Mouse (Mus musculus) cerebellum, postnatal 10 days (tissue): Measurements from ENCODE around the gene Cyp2s1.

Experiments used
- DNase-seq, 2 experiments: peaks; one replicate each; pipeline ENCODE4 v3.0.0; 2021; ENCODE audit warnings: mixed read lengths in 2 of 2

Gene Cyp2s1

DNA sequence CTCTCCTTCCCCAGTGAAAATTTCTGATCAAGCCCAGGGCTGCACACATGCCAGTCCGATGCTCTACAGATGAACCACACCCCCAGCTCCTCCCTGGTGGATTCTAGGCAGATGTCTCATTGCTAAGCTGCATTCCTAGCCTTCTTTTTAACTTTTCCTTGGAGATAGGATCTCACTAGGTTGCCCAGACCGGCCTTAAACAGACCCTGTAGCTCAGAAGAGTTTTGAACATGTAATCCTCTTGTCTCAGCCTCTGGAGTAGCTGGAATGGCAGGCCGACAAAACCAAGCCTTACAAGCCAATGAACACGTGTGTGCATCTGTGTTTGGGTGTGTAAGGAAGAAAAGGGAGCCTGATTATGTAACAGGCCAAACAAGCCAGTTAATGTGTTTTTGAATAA lies 36.0 kb downstream of the Cyp2s1 start:
- no peak for DNase-seq

DNA sequence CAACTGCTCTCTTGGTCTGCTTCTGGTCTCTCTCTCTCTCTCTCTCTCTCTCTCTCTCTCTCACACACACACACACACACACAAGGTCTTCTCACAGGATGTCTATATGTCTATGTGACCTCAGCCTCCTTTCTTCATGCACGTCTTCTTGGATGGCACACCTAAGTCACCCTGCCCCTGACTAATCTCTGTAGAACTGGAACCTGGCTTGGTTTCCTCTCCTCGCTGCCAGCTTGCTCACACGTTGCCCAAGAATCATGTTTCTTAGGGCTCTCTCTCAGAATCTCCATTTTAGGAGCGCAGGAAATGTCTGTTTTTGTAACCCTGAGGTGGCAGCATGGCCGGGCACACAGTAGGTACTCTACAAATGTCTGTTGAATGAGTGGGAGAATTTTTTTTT lies 36.7 kb downstream of the Cyp2s1 start:
- DNase-seq: no peak

DNA sequence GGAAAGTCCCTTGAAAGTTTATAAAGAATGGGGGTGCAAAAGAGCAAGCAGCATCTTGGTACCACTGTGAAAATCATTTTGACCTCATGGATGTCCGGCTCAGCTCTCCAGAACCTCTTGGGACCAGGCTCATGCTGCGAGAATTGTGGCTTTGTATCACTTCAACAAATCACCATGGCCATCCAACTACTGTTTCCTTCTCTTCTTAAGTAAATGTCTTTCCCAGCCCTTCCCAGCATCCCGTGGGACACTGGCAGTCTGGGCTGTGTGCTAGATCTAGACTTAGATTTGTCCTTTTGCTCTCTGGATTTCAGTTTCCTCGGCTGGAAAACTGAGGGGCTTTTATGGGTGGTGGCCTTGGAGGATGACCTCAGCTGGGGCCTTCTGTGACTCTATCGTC lies 48.5 kb downstream of the Cyp2s1 start:
- no peak for DNase-seq

DNA sequence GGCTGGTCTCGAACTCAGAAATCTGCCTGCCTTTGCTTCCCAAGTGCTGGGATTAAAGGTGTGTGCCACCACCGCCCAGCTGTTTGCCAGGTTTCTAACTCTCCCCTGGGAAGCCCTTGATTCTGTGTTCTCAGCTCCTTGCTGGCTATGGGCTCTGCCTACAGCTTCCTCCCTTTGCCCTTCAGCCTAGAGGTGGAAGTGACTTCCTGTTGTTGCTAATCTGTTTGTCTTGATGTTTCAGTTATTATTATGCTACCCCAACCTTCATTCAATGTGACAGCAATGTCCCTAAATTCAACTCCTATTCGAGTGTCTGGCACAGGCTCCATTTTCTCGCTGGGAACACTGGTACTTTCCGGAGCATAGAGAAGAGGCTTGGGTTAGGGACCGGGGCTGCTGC lies 50.6 kb downstream of the Cyp2s1 start:
- DNase-seq: no peak

DNA sequence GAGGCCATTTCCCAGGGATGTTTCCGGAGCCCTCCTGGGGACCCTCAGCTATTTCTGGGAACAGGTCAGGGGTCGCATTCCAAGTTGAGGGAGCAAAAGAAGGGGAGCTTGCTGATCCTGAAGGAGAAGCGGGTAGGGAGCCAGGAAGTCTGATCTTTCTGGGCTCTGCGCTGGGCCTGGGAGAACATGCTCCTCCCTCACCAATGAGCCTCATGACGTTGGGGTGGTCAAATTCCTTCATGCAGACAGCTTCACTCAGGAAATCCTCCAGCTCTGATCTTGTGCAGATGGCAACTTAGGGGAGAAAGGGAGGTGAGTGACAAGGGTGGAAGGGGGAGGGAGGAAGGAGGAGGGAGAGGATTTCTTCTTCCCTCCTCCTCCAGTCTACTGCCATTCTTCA lies 52.5 kb downstream of the Cyp2s1 start:
- no peak for DNase-seq

DNA sequence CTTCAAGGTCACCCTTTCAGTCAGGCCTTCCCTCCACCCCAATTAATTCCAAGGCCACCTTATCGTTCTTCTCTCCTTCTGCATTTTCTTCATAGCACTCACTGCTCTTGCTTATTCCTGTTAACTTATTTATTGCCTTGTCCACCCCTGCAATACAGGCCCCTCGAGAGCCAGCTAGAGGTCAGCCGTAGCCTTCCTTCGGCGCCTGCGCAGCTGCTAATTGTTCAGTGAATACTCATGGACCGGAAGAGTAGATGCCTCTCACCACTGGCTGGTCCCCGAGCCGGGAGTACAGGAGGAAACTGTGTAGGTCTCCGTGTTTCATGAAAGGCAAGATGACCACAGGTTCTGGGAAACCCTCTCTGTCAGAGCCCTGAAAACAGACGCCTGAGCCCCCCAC lies 53.0 kb downstream of the Cyp2s1 start:
- DNase-seq: no peak

DNA sequence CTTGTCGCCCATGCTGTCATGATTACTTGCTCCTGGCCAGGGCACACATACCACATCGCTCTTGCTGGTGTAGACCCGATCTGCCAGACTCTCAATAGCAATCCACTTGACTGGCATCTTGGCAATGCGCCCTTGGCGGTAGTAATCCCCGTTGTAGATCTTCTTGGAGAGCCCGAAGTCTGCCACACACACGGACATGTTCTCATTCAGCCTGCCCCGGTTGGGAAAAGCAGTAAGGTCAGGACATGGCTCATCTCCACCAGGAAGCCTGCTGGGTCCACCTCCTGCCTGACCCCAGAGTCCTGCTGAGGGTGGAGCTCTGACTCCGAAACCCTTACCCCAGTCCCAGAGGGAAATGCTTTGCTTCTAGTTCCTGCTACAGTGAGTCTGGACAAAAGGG lies 55.4 kb downstream of the Cyp2s1 start:
- DNase-seq: peak; percentile 49 to 56

DNA sequence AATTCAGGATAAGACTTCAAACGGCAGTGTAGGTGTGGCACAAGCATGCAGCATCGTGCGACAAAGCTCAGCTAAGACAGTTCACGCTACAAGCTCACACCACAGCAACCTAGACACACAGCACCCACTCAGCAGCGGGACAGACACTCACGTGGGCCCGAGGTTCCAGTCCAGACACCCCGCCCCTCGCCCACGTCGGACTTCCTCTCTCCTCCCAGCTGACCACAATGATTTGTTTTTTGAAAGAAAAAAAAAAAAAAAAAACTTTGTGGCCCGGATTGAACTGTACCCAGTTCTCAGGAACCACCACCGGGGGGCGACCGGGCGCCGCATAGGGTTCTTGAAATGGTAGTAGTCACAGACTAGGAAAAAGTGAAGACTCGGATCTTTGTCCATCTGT lies 60.7 kb downstream of the Cyp2s1 start:
- peak; percentile 96 to 97 for DNase-seq

DNA sequence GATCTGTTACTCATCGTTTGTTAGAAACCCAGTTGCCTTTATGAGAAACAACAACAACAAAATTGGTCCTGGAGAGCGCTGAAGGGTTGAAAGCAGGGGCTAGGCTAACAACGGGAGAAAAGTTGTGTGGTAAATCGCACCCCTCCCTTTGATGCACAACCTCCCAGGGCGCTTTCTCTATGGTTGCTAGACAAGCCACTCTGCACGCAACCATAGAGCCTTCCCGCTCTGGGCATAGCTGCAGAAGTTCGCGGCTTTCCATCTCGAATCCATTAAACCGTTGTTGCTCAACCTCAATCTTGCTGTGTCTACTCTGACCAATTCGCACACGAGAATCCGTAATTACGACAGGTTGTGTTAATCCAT lies 61.3 kb downstream of the Cyp2s1 start:
- DNase-seq: peak; percentile 80 to 81

DNA sequence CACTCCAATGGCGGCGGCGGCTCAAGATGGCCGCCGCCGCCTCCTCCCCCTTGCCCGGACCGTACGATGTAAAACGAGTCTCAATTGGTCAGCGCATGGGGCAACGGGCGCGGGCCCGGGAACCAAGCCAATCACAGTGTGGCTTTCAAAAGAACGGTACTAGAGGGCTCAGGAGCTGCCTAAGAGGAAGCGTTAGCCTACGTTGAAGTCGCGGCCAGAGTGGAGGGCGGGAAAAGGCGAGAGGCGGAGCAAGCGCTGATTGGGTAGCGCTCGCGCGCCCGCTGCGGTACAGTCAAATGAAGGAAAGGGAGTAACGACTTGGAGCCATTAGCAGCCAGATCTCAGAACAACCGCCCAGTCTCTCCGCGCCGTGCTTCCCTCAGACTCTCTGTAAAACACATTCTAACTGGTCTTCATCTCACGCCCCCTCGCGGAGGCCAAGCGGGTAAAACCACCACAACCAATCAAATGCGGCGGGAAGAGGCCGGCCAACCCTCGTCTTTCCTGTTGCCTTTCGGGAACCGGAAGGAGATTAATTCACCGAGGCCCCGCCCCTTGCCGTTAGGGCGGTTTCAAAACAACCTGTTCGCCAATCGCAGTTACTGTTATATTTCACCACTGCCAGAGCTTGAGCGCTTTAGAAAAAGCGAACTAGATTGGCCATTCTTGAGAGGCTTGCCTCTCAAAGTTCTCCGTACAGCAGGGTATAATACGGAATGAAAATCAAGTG lies 61.8 kb downstream of the Cyp2s1 start, which contains the start of gene Hnrnpul1:
Hnrnpul1 (minus strand) TSS at position 20 of the 730 bp plus-strand sequence.
- peak; percentile 99 to 100 for DNase-seq

DNA sequence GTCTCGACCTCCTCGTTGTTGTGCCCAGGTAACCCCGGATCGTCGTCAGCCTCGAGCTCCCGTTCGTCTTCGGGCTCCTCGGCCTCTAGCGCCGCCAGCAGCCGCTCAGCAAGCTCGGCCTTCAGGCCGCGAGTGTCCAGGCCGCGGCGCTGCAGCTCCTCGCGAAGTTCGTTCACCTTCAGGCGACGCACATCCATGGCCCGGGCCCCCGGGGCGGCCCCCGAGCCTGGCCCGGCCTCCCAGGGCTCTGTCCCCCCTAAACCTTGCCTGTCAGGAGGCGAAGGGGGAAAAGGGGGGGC lies 62.3 kb downstream of the Cyp2s1 start:
- DNase-seq: no peak

DNA sequence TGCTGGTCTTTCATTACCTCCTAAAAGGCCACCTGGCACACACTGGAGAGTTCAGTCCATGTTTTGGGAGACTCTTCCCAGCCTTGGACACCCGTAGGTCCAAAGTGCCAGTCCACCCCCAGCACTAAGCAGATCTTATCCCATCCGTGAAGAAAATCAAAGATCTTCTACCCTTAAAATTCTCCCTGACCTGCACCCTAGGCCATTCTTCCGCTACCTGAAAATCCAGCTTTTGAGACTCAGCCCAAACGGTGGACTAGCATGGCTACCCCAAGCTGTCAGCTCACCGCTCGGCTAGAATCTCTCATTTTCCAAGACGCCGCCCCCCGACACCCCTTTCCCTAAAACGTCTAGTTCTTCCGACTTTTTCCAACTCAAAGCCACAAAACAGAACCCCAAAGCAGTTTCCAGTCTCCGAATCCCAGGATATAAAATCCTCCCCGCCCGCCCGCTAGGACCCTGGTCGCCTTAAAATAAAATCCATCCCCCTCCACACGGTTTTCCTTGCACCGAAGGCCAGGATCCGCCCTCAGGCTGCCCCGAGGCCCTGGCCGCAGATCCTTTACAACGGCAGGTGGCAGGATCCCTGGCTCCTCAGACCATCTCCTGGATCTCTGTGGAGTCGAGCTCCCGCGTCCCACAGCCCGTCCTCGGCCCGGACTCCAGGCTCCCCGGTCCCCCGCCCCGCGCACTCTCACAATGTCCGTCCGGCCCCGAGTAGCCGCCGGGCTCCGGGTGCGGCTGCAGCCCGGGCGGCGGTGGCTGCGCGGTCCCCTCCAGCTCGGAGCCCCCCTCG lies 62.9 kb downstream of the Cyp2s1 start:
- DNase-seq: peak; percentile 68 to 76

DNA sequence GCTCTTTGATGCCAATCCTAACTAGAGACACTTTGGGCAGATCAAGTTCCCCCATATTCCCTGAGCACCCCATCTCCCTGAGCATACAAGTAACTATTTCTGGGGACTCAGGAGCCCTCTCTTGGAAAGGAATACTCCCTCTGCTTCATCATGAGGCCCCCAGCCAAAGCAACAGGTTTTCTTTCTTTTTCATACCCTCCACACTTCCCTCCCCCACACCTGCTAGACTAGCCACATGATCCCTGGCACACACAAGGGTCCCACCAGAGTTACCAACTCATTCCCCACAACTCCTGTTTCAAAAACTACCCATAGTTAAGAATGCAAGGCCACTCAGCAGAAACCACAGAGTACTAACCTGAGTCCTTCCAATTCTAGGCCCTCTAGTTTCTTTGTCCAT lies 63.6 kb downstream of the Cyp2s1 start:
- peak; percentile 18 to 30 for DNase-seq
